Mouse (Mus musculus) intestine, embryonic 16.5 days (tissue): ENCODE measurements around the gene Ugt1a5. TPM values are rescaled to one million over a fixed set of nuclear protein-coding genes. Genes with fewer than 3 reads are reported as not detected.

Experiments
- ATAC-seq: fragments of 200-750 bp; cut with Nextera tagmentation; 2 replicates; pipeline ENCODE4 v1.8.0; 2017; ENCODE audit warnings: moderate TSS enrichment, moderate library complexity
- H3K27ac ChIP-seq: fragments of 300-500 bp; sonication (generic); 2 replicates; pipeline ENCODE4 v1.5.1; 2014; ENCODE audit warnings: mild to moderate bottlenecking, low read length
- H3K27me3 ChIP-seq: fragments of 300-500 bp; sonication (generic); replicated peaks from 2 replicates; pipeline ENCODE4 v1.6.1; 2014; ENCODE audit warnings: low read length, control low read depth, mixed read lengths; ENCODE audit not compliant: control insufficient read depth, insufficient read depth
- H3K36me3 ChIP-seq: fragments of 300-500 bp; sonication (generic); 2 replicates; pipeline ENCODE4 v1.6.1; 2014; ENCODE audit warnings: low read length, control low read depth; ENCODE audit not compliant: control insufficient read depth, insufficient read depth
- H3K4me1 ChIP-seq: fragments of 300-500 bp; sonication (generic); 2 replicates; pipeline ENCODE4 v1.6.1; 2014; ENCODE audit warnings: low read length, control low read depth, mixed read lengths; ENCODE audit not compliant: control insufficient read depth, insufficient read depth
- H3K4me2 ChIP-seq: fragments of 300-500 bp; sonication (generic); 2 replicates; pipeline ENCODE4 v1.6.1; 2014; ENCODE audit warnings: low read depth, low read length, control low read depth
- H3K4me3 ChIP-seq: fragments of 300-500 bp; sonication (generic); 2 replicates; pipeline ENCODE4 v1.5.1; 2014; ENCODE audit warnings: mild to moderate bottlenecking, low read length
- H3K9ac ChIP-seq: fragments of 300-500 bp; sonication (generic); 2 replicates; pipeline ENCODE4 v1.6.1; 2014; ENCODE audit warnings: low read depth, low read length
- H3K9me3 ChIP-seq: fragments of 300-500 bp; sonication (generic); 2 replicates; pipeline ENCODE4 v1.6.1; 2016; ENCODE audit warnings: low read length, control low read depth; ENCODE audit not compliant: control insufficient read depth
- WGBS: fragments of 180-500 bp; shearing (Covaris S2); extraction: QIAGEN DNeasy Blood & Tissue Kit; methylation state at CpG from one replicate; pipeline ENCODE4 v1.1.7; 2014; 5-methylcytosine and 5-hydroxymethylcytosine counted together
- polyA plus RNA-seq: library from polyadenylated mRNA; unstranded; fragments of >200 nt; fragmentation: Nextera tagmentation; extraction: Ambion mirVana; gene quantifications from 2 replicates; pipeline ENCODE4 v1.2.1, GENCODE M21; 2015

Ugt1a5 gene
- polyA plus RNA-seq, 1 experiment from 2014 or later: not detected

- Histone ChIP-seq H3K9me3 (peaks cover 75% of the 10 kb centered on the region), H3K4me2 (no peak overlapping the region), H3K36me3 (no peaks in the 10 kb centered on the region), H3K9ac (no peak overlapping the region), H3K27ac (no peak overlapping the region), H3K4me1 (no peaks in the 10 kb centered on the region), H3K4me3 (no peak overlapping the region), H3K27me3 (no peaks in the 10 kb centered on the region)
- 68% methylated on average over 14 of the region's 14 CpGs for WGBS
- 0 out of 2 replicates have a peak, but pooled peaks have one; percentile 9 for ATAC-seq
Observed at GRCm38 (mm10) chr1:88233421-88234247, 67.8 kb downstream of the Ugt1a5 start.

GRCm38 (mm10) chr1:88234248-88234610, 68.4 kb downstream of the Ugt1a5 start:
- Histone ChIP-seq H3K4me3 (no peak overlapping the region), H3K27ac (no peak overlapping the region), H3K4me2 (no peak overlapping the region), H3K9ac (no peak overlapping the region), H3K27me3 (no peaks in the 10 kb centered on the region), H3K36me3 (no peaks in the 10 kb centered on the region), H3K4me1 (no peaks in the 10 kb centered on the region), H3K9me3 (peaks cover 77% of the 10 kb centered on the region)
- no peak for ATAC-seq
- WGBS: 68% methylated on average over 4 of the region's 4 CpGs

DNA sequence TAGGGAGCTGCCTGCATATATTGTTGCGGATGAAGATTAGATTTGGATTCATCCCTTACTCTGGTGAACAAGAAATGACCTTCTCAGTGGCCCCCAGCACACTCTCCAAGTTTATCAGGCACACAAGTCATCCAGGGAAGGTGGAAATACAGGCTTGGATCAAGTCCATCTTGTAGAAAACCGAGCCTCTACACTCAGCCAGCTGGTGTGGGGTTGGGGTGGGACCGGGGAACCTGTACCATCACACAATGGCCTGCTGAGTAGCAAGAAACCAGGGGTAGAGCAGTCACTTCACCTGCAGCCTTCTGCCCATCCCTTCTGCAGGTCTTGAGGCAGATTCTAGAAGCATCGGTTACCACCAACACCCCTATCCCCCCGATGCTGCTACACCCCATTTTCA, 68.8 kb downstream of the Ugt1a5 start:
- H3K9ac ChIP-seq: no peak overlapping the region
- H3K27ac ChIP-seq: no peak overlapping the region
- 44% methylated on average over 5 of the region's 5 CpGs for WGBS

GRCm38 (mm10) chr1:88235046-88235893, 69.5 kb downstream of the Ugt1a5 start:
- H3K9me3 ChIP-seq: peaks cover 72% of the 10 kb centered on the region
- H3K4me2 ChIP-seq: no peak overlapping the region
- H3K27me3 ChIP-seq: no peaks in the 10 kb centered on the region
- WGBS: 63% methylated on average over 11 of the region's 11 CpGs
- no peaks in the 10 kb centered on the region for H3K4me1 ChIP-seq
- no peak overlapping the region for H3K4me3 ChIP-seq
- no peak overlapping the region for H3K9ac ChIP-seq
- H3K36me3 ChIP-seq: no peaks in the 10 kb centered on the region
- no peak for ATAC-seq
- no peak overlapping the region for H3K27ac ChIP-seq

More for the DNA sequence above, 68.8 kb downstream of the Ugt1a5 start:
- Histone ChIP-seq H3K9me3 (peaks cover 78% of the 10 kb centered on the region), H3K27me3 (no peaks in the 10 kb centered on the region), H3K4me3 (no peak overlapping the region), H3K4me2 (no peak overlapping the region), H3K4me1 (no peaks in the 10 kb centered on the region), H3K36me3 (no peaks in the 10 kb centered on the region)
- no peak for ATAC-seq

GRCm38 (mm10) chr1:88235894-88236415, 70.1 kb downstream of the Ugt1a5 start:
- no peak overlapping the region for H3K27ac ChIP-seq
- H3K9me3 ChIP-seq: peaks cover 68% of the 10 kb centered on the region
- no peak for ATAC-seq
- H3K4me3 ChIP-seq: no peak overlapping the region
- no peaks in the 10 kb centered on the region for H3K4me1 ChIP-seq
- H3K9ac ChIP-seq: no peak overlapping the region
- no peak overlapping the region for H3K4me2 ChIP-seq
- WGBS: 60% methylated on average over 4 of the region's 4 CpGs
- no peaks in the 10 kb centered on the region for H3K36me3 ChIP-seq
- no peaks in the 10 kb centered on the region for H3K27me3 ChIP-seq

- no peaks in the 10 kb centered on the region for H3K27me3 ChIP-seq
- H3K9ac ChIP-seq: no peak overlapping the region
- WGBS: 73% methylated on average over 5 of the region's 5 CpGs
- H3K36me3 ChIP-seq: no peaks in the 10 kb centered on the region
- no peak overlapping the region for H3K4me2 ChIP-seq
- no peaks in the 10 kb centered on the region for H3K4me1 ChIP-seq
- H3K27ac ChIP-seq: no peak overlapping the region
- no peak for ATAC-seq
- peaks cover 64% of the 10 kb centered on the region for H3K9me3 ChIP-seq
- no peak overlapping the region for H3K4me3 ChIP-seq
Observed at GRCm38 (mm10) chr1:88237311-88237710, 71.5 kb downstream of the Ugt1a5 start.

DNA sequence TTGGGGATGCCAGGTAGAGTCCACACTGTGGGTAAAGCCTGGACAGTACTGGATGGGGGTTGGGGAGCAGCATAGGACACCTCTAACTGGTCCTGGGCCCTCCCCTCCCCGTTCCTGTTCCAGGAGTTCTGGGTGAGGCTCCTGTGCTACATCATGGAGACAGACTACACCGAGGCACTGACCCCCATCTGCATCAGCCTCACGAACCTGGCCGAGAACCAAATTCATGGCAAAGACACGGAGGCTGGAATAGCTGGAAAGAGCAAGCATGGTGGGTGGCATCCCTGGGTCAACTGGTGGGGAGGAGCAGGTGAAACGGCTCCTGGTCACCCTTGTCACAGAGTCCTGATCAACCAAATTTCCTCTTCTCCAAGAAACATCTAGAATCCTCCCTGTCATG, 73.0 kb downstream of the Ugt1a5 start:
- no peak overlapping the region for H3K4me2 ChIP-seq
- H3K36me3 ChIP-seq: no peaks in the 10 kb centered on the region
- no peak overlapping the region for H3K27ac ChIP-seq
- ATAC-seq: no peak
- no peaks in the 10 kb centered on the region for H3K4me1 ChIP-seq
- H3K4me3 ChIP-seq: no peak overlapping the region
- no peak overlapping the region for H3K9ac ChIP-seq
- 79% methylated on average over 6 of the region's 6 CpGs for WGBS
- peaks cover 67% of the 10 kb centered on the region for H3K9me3 ChIP-seq
- no peaks in the 10 kb centered on the region for H3K27me3 ChIP-seq

DNA sequence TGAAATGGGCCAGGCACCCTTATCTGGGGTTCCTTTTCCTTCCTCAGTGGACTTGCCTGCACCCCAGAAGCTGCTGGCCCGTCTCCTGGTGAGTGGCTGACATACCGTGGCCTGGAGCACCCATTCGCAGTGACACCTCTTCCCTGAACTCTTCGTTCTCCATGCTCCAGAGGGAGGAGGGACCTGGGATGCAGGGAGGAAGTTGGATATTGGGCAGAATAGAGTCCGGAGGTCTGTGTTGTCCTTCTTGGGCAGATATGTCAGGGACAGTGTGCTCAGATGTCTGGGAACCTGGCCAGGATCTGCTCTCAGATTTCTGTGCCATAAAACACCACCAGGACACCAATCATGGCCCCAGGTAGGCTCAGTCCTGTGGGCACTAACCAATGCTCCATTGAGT, 74.3 kb downstream of the Ugt1a5 start:
- Histone ChIP-seq H3K9ac (no peak overlapping the region), H3K36me3 (no peaks in the 10 kb centered on the region), H3K27ac (no peak overlapping the region), H3K27me3 (no peaks in the 10 kb centered on the region), H3K9me3 (peaks cover 67% of the 10 kb centered on the region), H3K4me2 (no peak overlapping the region), H3K4me3 (no peak overlapping the region), H3K4me1 (no peaks in the 10 kb centered on the region)
- 71% methylated on average over 5 of the region's 5 CpGs for WGBS
- ATAC-seq: no peak

- no peaks in the 10 kb centered on the region for H3K4me1 ChIP-seq
- H3K9me3 ChIP-seq: peaks cover 66% of the 10 kb centered on the region
- H3K4me3 ChIP-seq: no peak overlapping the region
- no peak overlapping the region for H3K4me2 ChIP-seq
- no peaks in the 10 kb centered on the region for H3K27me3 ChIP-seq
- 72% methylated on average over 4 of the region's 4 CpGs for WGBS
- H3K27ac ChIP-seq: no peak overlapping the region
- no peaks in the 10 kb centered on the region for H3K36me3 ChIP-seq
- no peak overlapping the region for H3K9ac ChIP-seq
- 0 out of 2 replicates have a peak, but pooled peaks have one; percentile 7 for ATAC-seq
Observed at GRCm38 (mm10) chr1:88240579-88240978, 74.8 kb downstream of the Ugt1a5 start.
